Mouse (Mus musculus) heart, postnatal 4 days (tissue): ENCODE results near the gene C3. TPM values are rescaled to one million over a fixed set of nuclear protein-coding genes. Genes with fewer than 3 reads are reported as not detected.
A peak's percentile ranks its signal among the peaks of the same experiment; 100 is the strongest.

Source experiments
- DNase-seq: peaks from one replicate; pipeline ENCODE4 v3.0.0; 2021
- total RNA-seq, 2 experiments: library from RNA; stranded (reverse); gene quantifications; 2 replicates each; pipeline ENCODE4 v1.2.3; 2021

C3 gene
- total RNA-seq: 10 to 100 TPM; 60.1 to 79.6 TPM

DNA sequence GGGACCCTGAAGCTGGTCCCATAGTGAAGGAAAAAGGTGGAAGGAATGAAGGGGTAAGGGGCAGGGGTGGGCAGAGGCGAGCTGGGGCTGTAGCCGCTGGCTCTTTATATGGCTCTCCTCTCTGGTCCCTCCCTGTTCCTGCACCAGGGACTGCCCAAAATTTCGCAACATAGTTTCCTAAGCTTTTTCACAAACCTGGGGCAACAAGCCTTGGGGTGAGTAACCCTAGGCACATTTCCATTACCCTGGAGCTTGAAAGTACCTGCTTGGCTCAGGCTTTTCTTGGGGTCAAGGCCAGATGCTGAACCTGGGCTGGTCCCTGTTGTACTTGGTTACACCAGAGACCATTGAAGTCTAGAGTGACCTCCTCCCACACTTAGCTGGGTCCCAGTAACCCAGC lies at the start of gene C3:
TSS of gene C3 (minus strand) at position 123 of the 400 bp plus-strand sequence.
- no peak for DNase-seq

DNA sequence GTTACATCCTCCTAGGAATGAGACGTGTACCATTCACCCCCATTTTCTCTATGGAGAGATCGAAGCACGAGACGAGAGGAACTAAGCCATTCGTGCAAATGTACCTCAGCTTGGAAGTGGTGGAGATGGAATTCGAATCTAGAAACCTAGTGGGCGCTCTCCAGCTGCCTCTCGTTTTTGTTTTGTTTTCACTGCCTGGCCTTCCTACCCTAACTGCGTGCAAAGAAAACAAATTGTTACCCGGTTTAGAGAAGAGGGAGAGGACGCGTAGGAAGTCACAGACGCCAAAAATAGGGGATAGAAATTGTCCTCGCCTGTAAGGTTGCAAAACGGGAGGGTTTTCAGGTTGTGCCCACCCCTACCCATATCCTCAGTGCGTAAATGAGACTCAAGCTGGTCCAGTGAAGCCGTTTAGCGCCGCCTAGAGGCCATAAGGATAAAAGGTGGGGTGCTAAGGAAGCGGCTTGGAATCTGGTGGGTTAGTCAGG lies 48.7 kb upstream of the C3 start:
- peak; percentile 74 for DNase-seq

DNA sequence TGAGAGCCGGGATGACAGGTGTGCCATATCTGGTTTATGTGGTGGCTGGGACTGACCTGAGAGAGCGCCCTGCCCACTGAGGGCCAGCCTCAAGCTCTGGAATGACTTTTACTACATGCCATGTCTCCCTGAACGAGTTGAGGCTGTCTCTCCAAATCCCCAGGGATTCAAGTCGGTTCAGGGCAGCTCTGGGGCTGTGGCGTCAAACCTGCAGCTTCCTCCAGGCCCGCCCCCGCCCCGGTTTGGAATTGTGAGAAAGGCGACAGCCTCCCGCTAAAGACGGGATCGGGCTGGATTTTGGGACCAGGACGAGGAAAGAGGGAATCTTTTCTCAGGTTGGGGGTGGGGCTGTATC lies 48.0 kb upstream of the C3 start:
- DNase-seq: no peak

DNA sequence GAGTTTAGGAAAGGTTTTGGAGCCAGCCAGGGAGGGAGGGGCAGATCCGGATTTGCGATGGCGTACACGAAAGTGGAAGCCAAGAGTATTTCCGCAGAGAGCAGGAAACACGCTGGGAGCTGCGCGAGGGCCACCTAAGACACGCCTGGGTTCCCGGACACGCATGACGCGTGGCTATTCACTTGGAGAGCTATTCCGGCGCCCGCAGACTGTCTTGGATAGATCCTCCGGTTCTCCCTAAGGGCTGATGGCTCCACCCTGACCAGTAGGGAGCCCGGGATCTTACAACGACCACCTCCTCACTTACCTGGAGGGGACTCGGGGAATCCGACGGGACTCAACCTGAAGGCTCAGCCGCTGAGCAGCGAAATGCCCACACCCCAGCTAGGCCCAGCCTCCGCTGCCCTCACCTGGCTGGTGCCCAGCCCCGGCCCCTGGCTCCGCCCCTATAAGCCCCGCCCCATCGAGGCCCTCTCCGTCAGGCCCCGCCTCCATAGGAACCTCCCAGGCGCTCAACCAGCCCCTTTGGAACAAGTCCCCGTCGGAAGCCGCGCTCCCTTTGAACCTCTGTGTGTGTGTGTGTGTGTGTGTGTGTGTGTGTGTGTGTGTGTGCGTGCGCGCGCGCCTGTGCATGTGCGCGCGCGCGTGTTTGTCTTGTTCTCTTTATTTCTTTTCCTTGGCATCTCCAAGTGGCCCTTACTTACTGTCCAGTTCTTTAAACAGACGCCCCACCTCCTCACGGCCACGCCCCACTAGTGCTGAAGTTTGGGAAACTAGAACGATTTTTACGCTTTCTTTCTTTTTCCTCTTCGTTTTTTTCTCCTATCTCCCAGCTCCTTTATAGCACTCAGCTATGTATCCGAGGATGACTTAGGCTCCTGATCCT lies 47.4 kb upstream of the C3 start:
- DNase-seq: peak; percentile 88

DNA sequence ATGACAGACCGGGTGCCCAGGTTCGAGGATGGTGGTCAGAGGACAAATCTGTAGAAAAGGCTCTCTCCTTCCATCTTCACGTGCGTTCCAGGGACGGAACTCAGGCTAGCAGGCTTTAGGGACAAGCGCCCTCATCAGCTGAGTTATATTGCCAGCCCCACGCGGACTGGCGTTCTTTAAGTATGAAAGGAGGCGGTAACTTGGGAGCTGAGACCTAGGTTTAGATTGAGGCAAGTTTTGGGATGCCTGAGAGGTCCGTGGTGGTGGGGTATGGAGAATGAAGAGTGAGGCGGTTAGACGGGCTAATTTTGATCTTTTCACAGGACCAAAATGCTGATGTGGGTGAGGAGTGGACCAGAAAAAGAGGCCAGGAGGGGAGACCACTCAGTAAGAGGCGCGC lies 46.8 kb upstream of the C3 start:
- DNase-seq: no peak

DNA sequence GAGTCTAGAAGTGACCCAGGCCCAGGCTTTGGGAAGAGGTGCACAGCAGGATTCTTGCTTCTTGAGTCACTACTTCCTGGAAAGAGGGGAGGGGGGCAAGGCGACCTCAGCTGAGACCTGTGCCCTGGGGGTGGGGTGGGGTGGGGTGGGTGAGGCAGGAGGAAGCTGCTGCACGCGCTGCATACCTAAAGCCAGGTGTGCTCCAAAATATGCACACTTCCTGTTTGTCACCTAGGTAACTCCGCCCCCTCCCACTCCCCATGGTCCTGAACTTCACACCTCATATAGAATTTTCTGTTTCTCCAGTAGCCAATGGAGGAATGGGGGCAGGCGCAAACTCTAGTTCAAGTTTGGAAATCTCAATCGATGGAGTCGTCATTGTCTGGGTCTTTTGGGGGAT lies 45.9 kb upstream of the C3 start:
- no peak for DNase-seq

DNA sequence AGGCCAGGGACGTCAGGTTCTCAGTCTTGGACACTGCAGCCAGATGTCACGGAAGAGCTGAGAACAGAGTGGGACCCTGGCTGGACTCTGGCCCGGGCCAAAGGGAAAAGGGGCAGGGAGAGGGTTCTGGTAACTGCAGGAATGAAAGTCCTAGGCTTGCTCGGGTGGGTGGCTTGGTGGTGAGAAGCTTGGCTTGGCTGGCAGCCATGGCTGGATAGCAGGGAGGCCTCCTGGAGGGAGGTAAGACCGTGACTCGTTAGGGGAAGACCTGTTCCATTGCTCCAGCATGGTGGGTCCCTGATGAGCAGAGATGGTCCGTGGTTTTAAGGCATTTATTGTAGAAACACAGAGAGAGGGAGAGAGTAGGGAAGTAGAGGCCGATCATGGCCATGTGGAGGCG lies 43.4 kb upstream of the C3 start:
- no peak for DNase-seq

DNA sequence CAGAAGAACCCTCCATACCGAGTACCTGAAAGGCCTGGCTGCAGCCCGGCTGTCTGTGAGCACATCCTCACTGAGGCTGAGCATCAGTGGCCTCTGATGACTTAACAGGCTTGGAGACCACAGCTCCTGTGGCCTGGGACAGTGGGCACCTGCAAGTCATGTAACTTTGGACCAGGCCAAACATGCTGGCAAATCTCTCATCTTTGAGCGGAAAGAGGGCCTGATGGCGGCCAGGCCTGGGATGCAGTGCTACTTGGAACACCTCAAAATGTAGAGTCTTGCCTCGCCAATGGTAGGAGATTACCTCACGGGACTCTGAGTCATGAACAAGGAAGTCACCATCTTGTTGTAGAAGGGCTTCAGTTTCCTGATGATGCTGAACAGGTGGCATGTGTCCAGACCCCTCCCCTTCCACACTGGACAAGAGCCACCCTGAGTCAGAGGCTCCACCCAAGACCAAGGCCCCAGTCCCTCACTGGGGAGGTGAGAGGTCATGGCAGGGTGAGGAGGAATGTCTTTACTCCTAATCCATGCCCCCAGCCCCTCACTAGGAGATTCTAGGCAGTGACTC lies 39.7 kb upstream of the C3 start:
- DNase-seq: no peak

DNA sequence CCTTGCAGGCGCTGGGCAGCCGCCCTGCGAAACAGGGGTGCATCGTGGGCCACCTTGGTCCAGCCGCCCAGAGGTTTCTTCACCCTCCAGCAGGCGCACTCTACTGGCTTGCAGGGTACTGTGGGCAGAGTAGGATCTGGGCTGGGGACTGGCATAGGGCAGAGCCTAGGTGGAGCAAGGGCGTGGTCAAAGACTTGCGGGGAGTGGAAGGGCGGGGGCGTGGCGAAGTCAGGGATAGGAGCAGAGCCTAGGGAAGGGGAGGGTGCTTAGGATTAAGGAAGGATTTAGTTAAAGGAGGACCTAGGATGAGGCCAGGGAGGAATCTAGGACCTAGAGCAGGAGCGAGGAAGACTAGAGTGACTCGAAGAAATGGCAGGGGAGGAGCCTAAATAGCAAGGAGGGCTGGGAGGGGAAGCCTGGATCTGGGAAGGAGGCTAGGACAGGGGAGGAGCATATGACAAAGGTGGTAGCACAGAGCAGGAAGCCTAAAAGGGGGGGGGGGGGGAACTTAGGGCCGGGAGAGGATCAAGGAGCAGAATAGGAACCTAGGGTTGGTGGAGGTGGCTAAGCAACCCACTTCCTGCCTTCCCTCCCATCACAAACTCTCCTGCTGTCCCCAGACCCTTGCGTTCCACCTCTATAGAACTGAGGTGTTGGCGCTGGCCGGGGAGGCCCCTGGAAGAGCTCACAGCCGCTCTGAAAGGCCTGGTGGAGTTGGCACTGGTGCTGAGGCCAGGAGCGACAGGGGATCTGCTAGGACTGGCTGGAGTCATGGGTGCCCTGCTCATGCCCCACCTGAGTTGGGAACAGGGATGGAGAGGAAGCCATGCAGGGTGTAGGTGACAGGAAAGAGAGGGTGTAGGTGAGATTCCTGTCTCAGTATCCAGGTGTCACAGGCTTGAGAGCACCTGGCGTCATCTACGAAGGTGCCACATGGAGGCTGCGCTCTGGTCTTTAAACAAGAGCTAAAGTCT lies 37.3 kb upstream of the C3 start:
- peak; percentile 75 for DNase-seq

DNA sequence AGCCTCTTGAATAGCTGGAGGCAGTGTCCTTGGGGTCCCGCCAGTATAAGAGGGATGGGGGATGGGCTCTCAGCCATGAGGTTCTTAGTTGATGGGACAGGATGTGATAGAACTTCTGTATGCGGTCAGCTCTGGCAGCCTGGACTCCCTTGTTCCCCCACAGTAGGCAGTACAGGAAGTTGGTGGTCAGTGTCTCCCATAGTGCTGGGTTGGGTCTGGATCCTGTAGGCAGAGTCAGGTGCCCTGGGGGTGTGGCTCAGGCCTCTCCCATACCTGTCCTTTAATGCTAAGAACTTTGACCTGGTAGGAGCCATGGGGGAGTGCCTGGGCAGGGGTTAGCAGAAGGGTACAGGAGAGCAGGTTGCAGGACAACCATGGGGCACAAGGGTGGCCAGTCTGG lies 36.2 kb upstream of the C3 start:
- no peak for DNase-seq

DNA sequence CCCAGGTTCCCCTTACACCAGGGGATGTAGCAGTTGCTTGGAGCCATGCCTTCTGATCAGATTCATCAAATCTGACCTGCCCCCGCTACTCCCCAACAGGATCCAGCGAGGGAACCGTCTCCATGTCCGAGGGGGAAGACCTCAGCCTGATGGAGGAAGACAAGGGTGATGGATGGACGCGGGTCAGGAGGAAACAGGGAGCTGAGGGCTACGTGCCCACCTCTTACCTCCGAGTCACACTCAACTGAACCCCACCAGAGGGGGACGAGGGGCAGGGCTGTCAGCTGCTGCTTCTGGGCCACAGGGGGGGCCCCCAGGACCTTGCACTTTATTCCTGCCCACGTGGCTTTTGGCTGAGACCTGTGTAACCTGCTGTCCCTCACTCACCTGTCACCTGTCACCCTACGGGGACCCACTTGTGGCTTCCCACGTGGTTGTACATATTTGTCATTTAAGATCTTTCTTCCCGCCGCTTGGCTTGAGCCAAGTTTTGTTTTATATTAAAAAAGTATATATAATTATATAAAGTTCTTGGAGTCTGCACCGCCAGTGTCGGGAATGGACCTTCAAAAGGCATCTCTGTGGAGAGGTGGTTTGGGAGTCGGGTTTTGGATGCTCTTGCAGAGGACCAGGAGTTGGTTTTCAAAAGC lies 35.1 kb upstream of the C3 start:
- DNase-seq: no peak

DNA sequence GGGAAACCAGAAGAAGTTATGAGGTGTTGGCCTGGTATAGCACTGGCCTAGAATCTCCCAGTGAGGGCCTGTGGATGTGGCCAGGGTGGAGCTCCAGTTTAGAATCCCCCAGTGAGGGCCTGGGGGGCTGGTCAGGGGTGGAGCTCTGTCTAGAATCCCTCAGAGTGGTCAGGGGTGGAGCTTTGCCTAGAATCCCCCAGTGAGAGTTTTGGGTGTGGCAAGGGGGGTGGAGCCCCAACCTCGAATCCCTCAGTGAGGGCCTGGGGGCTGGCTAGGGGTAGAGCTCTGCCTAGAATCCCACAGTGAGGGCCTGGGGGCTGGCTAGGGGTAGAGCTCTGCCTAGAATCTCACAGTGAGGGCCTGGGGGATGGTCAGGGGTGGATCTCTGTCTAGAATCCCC lies 33.9 kb upstream of the C3 start:
- DNase-seq: no peak

DNA sequence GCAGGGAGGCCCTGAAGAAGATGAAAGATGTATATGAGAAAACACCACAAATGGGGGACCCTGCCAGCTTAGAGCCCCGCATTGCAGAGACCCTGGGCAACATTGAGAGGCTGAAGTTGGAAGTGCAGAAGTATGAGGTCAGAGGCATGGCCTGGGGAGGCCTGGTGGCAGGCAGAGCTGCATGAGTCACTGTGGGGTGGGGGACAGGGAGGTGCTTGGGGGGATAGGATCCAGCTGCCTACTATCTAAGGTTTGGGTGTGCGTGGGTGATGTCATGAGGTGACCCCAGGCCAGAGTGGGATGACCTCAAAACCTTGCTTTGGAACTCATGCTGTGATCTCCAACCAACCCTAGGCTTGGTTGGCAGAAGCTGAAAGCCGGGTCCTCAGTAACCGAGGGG lies 33.4 kb upstream of the C3 start:
- no peak for DNase-seq

DNA sequence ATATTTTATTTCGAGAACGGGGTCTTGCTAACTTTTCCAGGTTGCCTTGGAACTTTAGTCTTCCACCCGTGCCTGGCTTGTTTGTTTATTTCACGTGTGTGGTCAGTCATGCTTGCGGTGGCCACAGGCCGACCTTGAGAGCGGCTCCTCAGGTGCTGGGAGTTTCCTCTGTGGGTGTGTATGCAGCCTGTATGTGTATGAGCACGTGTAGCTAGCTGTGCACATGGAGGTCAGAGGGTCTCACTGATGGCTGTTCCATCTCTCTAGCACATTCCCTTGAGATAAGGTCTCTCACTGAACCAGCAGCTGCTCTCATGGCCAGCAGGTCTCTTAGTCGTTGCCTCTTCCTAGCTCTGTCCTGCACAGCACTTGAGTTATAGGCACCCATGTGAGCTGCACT lies 32.4 kb upstream of the C3 start:
- no peak for DNase-seq

DNA sequence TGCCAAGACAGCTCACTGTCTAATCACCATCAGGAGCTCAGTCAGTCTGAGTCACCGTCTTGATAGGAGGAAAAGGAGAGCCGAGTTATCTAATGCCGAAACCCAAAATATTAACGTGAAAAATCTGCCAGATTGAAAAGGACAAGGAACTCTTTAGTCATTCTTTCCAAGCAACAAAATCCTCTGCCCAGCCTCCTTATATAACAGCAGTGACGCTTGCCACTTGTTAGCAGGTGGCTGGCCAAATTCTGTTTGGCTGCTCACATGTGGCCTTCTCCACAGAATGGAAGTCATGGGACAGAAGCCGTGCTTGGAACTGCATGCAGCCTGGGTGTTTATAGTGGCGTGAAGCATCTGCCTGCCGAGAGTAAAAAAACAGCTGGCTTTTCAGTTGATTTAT lies 31.8 kb upstream of the C3 start:
- no peak for DNase-seq

DNA sequence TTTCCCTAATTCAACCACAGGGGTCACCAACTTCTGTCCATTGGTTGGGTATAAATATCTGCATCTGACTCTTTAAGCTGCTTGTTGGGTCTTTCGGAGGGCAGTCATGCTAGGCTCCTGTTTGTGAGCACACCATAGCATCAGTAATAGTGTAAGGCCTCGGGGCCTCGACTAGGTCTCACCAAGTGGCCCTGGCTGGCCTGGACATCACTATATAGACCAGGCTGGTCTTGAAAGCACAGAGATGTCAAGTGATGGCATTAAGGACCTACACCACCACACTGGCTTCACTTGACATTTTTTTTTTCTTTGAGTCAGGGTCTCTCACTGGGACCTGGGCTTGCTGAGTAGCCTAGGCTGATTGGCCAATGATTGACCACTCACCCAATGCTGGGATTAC lies 30.3 kb upstream of the C3 start:
- DNase-seq: no peak

DNA sequence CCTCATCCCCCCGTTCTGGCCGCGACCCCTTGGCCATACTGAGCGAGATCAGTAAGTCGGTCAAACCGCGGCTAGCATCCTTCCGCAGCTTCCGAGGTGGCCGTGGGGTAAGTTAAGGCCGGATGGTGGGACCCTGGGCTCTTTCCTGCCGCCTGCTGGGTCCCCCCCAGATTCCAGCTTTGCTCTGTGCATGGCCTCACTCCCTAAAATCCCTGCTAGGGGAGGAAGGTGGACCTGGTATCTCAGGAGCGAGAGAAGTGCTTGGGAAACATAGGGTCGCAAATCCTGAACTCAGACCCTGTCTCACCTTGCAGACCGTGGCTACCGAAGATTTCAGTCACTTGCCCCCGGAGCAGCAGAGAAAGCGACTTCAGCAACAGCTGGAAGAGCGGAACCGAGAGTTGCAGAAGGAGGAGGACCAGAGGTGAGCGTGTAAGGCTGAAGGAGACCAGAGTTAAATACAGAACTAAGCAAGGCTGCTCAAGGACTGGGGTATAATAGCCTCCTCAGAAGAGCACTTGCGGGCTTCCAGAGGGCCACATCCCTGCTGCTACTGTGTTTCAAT lies 29.1 kb upstream of the C3 start:
- no peak for DNase-seq

DNA sequence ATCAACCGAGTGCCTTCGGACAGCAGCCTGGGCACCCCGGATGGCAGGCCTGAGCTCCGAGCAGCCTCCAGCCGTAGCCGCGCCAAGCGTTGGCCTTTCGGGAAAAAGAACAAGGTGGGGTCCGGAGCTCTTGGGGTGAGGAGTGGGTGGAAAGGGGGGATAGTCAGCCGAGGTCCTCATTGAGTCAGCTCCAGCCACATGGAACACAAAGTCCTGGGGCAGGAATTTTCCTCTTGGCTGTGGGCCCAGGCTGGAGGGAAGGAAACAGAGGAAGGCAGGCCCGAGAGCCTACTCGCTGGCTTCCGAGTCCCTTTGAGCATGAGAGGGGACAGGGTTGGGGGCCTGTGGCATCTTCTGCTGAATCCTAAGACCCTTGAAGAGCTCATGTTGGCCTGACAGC lies 27.4 kb upstream of the C3 start:
- DNase-seq: no peak

DNA sequence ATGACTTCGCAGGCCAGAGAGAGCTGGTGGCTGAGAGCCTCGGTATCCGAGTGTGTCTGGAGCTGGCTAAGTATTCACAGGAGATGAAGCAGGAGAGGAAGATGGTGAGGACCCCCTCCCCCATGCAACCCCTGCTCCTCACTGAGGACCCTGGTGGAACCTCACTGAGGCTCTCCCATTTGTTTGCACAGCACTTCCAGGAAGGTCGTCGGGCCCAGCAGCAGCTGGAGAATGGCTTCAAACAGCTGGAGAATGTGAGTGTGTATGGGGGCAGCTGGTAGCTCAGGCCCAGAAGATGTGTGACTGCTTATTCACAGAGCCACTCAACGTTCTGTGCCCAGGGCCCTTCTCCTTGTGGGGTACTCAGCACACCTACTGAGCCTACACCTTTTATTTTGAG lies 25.4 kb upstream of the C3 start:
- no peak for DNase-seq

DNA sequence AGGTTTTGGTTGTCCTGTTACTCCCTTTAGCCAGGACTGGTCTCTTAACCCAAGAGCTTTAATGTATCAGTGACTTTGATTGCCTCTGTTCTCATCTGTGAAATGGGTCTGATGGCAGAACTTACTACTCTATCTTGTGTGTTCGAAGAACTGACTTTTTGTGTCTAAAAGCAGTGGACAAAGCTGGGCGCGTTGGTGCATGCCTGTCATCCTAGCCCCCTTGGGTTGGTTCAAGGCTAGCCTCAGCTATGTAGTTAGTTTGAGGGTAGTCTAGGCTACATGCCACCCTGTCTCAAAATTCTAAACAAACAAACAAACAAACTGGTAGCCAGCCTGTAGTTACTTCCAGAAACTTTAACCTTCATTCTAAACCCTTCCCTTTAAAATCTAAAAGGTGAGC lies 23.5 kb upstream of the C3 start:
- no peak for DNase-seq

DNA sequence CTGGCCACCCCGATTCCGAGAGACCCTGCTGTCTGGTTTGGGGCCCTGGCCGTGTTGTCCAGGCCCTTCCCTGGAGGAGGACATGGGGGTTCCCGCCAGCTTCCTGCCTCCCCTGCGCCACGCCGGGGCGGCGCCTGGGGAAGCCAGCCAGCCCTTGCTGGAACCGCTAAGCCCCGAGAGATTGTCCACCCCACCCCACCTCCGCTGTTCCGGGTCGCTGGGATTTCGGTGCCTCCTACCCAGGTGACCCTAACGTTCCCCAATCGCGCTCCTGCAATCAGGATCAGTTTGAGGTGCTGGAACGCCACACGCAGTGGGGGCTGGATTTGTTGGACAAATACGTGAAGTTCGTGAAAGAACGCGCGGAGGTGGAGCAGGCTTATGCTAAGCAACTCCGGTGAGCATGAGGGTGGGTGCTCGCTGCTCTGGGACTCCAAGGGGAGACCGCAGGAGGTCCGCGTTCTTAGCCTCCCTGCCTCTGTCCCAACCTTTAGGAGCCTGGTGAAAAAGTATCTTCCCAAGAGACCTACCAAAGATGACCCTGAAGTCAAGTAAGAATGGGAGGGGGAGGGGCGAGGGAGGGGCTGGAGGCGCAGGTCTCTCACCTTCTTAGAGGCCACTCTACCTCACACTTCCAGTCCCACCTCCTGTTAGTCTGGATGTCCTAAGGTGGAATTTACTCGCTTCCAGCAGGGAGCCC lies 22.7 kb upstream of the C3 start:
- peak; percentile 63 for DNase-seq
